Mouse (Mus musculus) stomach, embryonic 16.5 days (tissue): ENCODE measurements around the gene Tbl1x. TPM values are rescaled to one million over a fixed set of nuclear protein-coding genes. Genes with fewer than 3 reads are reported as not detected.

ENCODE experiments used
- ATAC-seq: fragments of 200-750 bp; cut with Nextera tagmentation; 2 replicates; pipeline ENCODE4 v1.8.0; 2017; ENCODE audit warnings: moderate number of reproducible peaks, moderate TSS enrichment; ENCODE audit not compliant: insufficient read depth, low FRiP score
- H3K27ac ChIP-seq: fragments of 300-500 bp; sonication (generic); 2 replicates; pipeline ENCODE4 v1.5.1; 2014; ENCODE audit warnings: low read length
- H3K27me3 ChIP-seq: fragments of 300-500 bp; sonication (generic); 2 replicates; pipeline ENCODE4 v1.6.1; 2014; ENCODE audit warnings: low read length, control low read depth, mixed read lengths; ENCODE audit not compliant: control insufficient read depth, insufficient read depth
- H3K36me3 ChIP-seq: fragments of 300-500 bp; sonication (generic); 2 replicates; pipeline ENCODE4 v1.6.1; 2014; ENCODE audit warnings: low read length; ENCODE audit not compliant: control insufficient read depth, insufficient read depth
- H3K4me1 ChIP-seq: fragments of 300-500 bp; sonication (generic); 2 replicates; pipeline ENCODE4 v1.6.1; 2014; ENCODE audit warnings: low read length, control low read depth, mixed read lengths; ENCODE audit not compliant: control insufficient read depth, insufficient read depth
- H3K4me2 ChIP-seq: fragments of 300-500 bp; sonication (generic); 2 replicates; pipeline ENCODE4 v1.6.1; 2014; ENCODE audit warnings: low read depth, low read length, mixed read lengths
- H3K4me3 ChIP-seq: fragments of 300-500 bp; sonication (generic); replicated peaks from 2 replicates; pipeline ENCODE4 v1.5.1; 2014; ENCODE audit warnings: mild to moderate bottlenecking, low read length
- H3K9ac ChIP-seq: fragments of 300-500 bp; sonication (generic); 2 replicates; pipeline ENCODE4 v1.6.1; 2014; ENCODE audit warnings: low read length
- H3K9me3 ChIP-seq: fragments of 300-500 bp; sonication (generic); replicated peaks from 2 replicates; pipeline ENCODE4 v1.6.1; 2016; ENCODE audit warnings: low read length, control low read depth; ENCODE audit not compliant: control insufficient read depth
- WGBS: fragments of 180-500 bp; shearing (Covaris S2); extraction: QIAGEN DNeasy Blood & Tissue Kit; methylation state at CpG from one replicate; pipeline ENCODE4 v1.1.7; 2014; 5-methylcytosine and 5-hydroxymethylcytosine counted together
- polyA plus RNA-seq: library from polyadenylated mRNA; unstranded; fragments of >200 nt; fragmentation: Nextera tagmentation; extraction: Ambion mirVana; gene quantifications from 2 replicates; pipeline ENCODE4 v1.2.1, GENCODE M21; 2015

Tbl1x gene
- polyA plus RNA-seq, 1 experiment from 2014 or later = 56.8 TPM

DNA sequence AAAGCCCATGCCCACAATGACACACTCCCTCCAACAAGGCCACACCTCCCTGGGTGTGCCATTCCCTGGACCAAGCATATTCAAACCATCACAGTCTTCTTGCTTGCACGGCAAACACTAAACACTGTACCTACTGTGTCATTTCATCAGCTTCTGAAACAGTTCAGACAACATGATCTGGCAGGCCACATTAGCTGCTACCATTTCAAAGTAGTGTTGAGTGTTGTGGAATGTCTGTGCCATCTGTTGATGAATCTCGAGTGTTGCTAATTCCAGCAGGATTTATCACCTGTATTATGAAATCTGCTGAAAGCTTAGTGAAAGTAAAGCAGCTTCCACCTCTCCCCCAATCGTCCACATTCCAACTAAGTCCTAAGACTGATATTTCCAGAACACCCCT, 41.3 kb downstream of the Tbl1x start:
- no peaks in the 10 kb centered on the region for H3K9me3 ChIP-seq
- no peak for ATAC-seq
- H3K27me3 ChIP-seq = no peaks in the 10 kb centered on the region
- no peaks in the 10 kb centered on the region for H3K4me1 ChIP-seq
- 63% methylated on average over 3 of the region's 3 CpGs for WGBS
- H3K9ac ChIP-seq = no peak overlapping the region
- H3K27ac ChIP-seq = no peak overlapping the region
- H3K36me3 ChIP-seq = no peaks in the 10 kb centered on the region
- no peak overlapping the region for H3K4me2 ChIP-seq
- H3K4me3 ChIP-seq = no peak overlapping the region

- Histone ChIP-seq H3K4me2 (no peak overlapping the region), H3K9ac (no peak overlapping the region), H3K4me1 (no peaks in the 10 kb centered on the region), H3K9me3 (no peaks in the 10 kb centered on the region), H3K4me3 (no peak overlapping the region), H3K27ac (no peak overlapping the region), H3K27me3 (no peaks in the 10 kb centered on the region), H3K36me3 (no peaks in the 10 kb centered on the region)
- WGBS = 89% methylated on average over 1 of the region's 1 CpGs
- ATAC-seq = no peak
These were observed 45.2 kb downstream of the Tbl1x start for GRCm38 (mm10) chrX:77555985-77556384.

- Histone ChIP-seq H3K27ac (no peak overlapping the region), H3K9me3 (peaks cover 4% of the 10 kb centered on the region; the same call in 1 of the 2 replicates), H3K4me3 (no peak overlapping the region), H3K36me3 (no peaks in the 10 kb centered on the region), H3K4me2 (no peak overlapping the region), H3K27me3 (no peaks in the 10 kb centered on the region), H3K4me1 (no peaks in the 10 kb centered on the region), H3K9ac (no peak overlapping the region)
- ATAC-seq = no peak
These were observed 48.5 kb downstream of the Tbl1x start for GRCm38 (mm10) chrX:77559199-77559881.

DNA sequence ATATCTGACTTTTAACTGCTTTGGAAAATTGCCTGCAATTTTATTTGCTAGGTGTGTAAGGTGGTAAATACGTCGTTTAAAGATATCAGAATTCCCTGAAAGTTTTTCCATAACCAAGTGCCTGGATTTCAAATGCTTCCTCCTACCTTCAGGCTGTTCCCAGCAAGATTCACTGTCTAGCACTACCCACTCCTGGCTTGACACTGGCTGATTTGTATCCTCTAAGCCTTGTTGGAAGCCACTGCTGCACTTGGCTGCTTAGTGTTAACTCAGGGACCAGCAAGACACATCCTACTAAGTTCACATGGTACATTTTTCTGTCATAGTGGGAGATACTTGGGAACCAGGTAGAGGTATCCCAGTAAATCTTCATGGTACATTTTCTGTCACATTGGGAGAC, 52.8 kb downstream of the Tbl1x start:
- H3K4me1 ChIP-seq = no peaks in the 10 kb centered on the region
- WGBS = 68% methylated on average over 2 of the region's 2 CpGs
- H3K9me3 ChIP-seq = peaks cover 4% of the 10 kb centered on the region; the same call in 1 of the 2 replicates
- no peak overlapping the region for H3K9ac ChIP-seq
- no peak for ATAC-seq
- H3K4me2 ChIP-seq = no peak overlapping the region
- no peaks in the 10 kb centered on the region for H3K36me3 ChIP-seq
- H3K4me3 ChIP-seq = no peak overlapping the region
- no peak overlapping the region for H3K27ac ChIP-seq
- H3K27me3 ChIP-seq = no peaks in the 10 kb centered on the region

DNA sequence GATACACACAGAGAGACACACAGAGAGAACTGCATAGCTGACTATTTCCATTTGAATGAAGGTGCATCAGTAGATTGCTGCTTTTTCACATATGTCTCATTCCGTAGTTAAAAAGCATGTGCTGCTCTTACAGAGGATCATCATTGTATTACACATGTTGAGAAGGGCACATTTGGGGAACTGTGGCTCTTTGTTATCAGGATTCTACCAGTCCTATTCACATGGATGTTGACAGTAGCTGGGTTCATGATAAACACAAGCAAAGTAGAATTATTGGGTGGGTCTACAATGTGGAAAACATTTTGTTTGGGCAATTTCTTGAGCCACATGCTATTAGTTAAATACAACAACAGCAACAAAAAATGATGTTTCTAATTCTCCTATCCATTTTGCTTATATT, 55.9 kb downstream of the Tbl1x start:
- WGBS = 89% methylated on average over 1 of the region's 1 CpGs
- no peak overlapping the region for H3K4me3 ChIP-seq
- no peaks in the 10 kb centered on the region for H3K36me3 ChIP-seq
- H3K4me2 ChIP-seq = no peak overlapping the region
- no peaks in the 10 kb centered on the region for H3K9me3 ChIP-seq
- no peak overlapping the region for H3K9ac ChIP-seq
- no peak overlapping the region for H3K27ac ChIP-seq
- H3K27me3 ChIP-seq = no peaks in the 10 kb centered on the region
- H3K4me1 ChIP-seq = no peaks in the 10 kb centered on the region
- ATAC-seq = no peak

DNA sequence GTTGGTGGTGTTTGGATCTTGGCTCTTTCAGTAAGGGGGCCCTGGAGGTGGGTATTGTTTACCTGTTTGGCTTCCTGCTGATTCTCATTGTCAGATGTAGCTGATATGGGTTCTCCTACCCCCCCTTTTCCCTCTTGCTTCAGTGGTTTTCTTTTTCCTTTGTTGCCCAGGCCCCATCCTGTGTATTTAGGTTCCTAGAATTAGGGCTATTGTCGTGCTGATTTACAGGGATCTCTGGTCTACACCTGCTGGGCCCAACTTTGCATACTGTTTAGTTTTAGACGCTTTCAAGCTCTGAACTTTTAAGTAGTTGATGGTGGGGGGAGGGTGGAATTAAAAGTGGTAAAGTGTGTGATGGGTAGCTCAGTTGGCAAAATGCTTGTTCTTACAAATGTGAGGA, 57.2 kb downstream of the Tbl1x start:
- 33% methylated on average over 2 of the region's 2 CpGs for WGBS
- ATAC-seq = no peak
- Histone ChIP-seq H3K27me3 (no peaks in the 10 kb centered on the region), H3K4me2 (no peak overlapping the region), H3K9ac (no peak overlapping the region), H3K4me1 (no peaks in the 10 kb centered on the region), H3K4me3 (no peak overlapping the region), H3K36me3 (no peaks in the 10 kb centered on the region), H3K27ac (no peak overlapping the region), H3K9me3 (no peaks in the 10 kb centered on the region)

GRCm38 (mm10) chrX:77573743-77574142, 62.9 kb downstream of the Tbl1x start:
- 71% methylated on average over 1 of the region's 1 CpGs for WGBS
- Histone ChIP-seq H3K9ac (no peak overlapping the region), H3K27me3 (no peaks in the 10 kb centered on the region), H3K27ac (no peak overlapping the region), H3K4me1 (no peaks in the 10 kb centered on the region), H3K36me3 (no peaks in the 10 kb centered on the region), H3K4me3 (no peak overlapping the region), H3K4me2 (no peak overlapping the region), H3K9me3 (no peaks in the 10 kb centered on the region)
- no peak for ATAC-seq

DNA sequence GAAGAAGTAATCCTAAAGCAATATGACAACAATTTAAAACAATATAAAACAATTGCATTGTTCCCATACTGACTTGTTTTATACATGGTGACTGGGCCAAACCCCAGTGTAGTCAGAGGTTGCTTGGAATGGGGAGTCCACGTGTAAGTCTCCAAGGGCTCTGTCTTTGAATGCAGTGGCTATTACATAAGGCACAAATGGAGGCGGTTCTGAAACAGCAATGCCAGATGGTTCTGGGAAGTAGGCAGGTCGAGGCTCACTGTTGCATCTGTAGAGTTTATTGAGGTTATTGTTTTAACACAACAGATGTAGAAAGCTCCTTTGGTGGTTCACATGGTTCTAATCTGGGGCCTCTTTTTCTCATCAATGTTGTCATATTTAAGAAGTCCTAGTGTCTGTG, 66.3 kb downstream of the Tbl1x start:
- no peak overlapping the region for H3K4me2 ChIP-seq
- no peak overlapping the region for H3K9ac ChIP-seq
- H3K4me1 ChIP-seq = no peaks in the 10 kb centered on the region
- WGBS = 86% methylated on average over 3 of the region's 3 CpGs
- no peak for ATAC-seq
- H3K27ac ChIP-seq = no peak overlapping the region
- no peaks in the 10 kb centered on the region for H3K36me3 ChIP-seq
- H3K9me3 ChIP-seq = no peaks in the 10 kb centered on the region
- no peak overlapping the region for H3K4me3 ChIP-seq
- H3K27me3 ChIP-seq = no peaks in the 10 kb centered on the region

GRCm38 (mm10) chrX:77578172-77578571, 67.4 kb downstream of the Tbl1x start:
- WGBS = 53% methylated on average over 1 of the region's 1 CpGs
- ATAC-seq = no peak
- no peak overlapping the region for H3K4me2 ChIP-seq

More at GRCm38 (mm10) chrX:77578172-77578571, 67.4 kb downstream of the Tbl1x start:
- H3K27me3 ChIP-seq = no peaks in the 10 kb centered on the region
- no peaks in the 10 kb centered on the region for H3K9me3 ChIP-seq
- no peak overlapping the region for H3K4me3 ChIP-seq
- no peak overlapping the region for H3K27ac ChIP-seq
- no peaks in the 10 kb centered on the region for H3K4me1 ChIP-seq
- no peak overlapping the region for H3K9ac ChIP-seq
- no peaks in the 10 kb centered on the region for H3K36me3 ChIP-seq
